Mouse (Mus musculus): ENCODE measurements around the gene Fam193a. TPM values are rescaled to one million over a fixed set of nuclear protein-coding genes. Genes with fewer than 3 reads are reported as not detected.

Fam193a gene
- total RNA-seq, 1 experiment, result 19.0 TPM

DNA sequence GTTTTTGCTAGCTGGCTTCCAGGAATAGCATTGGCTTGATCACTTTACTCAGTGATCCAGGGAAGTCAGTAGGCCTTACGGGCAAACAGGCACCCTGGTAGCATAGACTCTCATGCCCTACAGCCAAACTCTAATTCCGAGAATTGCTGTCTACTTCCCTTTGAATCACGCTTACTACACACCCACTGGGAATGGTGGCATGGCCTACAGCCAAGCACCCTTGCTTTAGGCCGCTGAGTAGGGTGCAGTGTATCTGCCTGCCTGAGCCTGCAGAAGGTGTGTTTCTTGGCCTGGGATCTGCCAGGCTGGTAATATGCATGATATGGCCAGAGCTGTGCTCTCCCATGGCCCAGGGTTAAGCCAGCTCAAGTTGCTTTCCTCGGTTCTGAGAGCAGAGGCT, 159.0 kb downstream of the Fam193a start:
- H3K9me3 ChIP-seq (ENCODE audit: control insufficient read depth, insufficient read depth, low read depth, low read length), result no peaks in the 10 kb centered on the region

DNA sequence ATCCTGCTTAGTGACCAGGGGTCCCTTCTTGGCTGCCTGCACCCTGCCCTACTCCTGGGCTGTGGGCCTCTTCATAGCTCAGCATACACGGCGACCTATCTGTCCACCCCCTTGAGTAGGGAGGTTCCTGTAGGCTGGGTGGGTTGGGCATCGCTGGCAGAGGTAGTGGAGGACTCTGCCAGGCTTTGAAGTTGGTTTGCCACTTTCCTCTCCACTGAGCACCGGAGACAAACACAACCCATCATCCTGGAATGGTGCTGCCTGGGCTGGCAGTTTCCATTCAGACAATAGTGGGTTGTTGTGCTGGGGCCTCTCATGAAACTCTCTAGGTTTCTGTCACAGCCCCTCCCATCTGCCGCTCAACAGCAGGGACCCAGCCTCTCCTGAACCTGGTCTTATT, 160.4 kb downstream of the Fam193a start:
- in situ Hi-C loops (cut with MboI; ENCODE audit: low sequenced_read_pairs in 2 of 2, unreplicated experiment in 2 of 2), result no loop called here
- no peak for DNase-seq (ENCODE audit: low read depth, low spot score)
- Histone ChIP-seq H3K9ac (ENCODE audit: insufficient read depth, low read depth, low read length, poor library complexity, severe bottlenecking) (no peak overlapping the region), H3K4me1 (ENCODE audit: control insufficient read depth in 2 of 2, insufficient read depth in 2 of 2, low read length in 2 of 2, poor library complexity in 1 of 2) (0 out of 4 replicates have a peak, but pooled peaks cover 0 to 3% of the 10 kb centered on the region in 2 experiments), H3K27ac (ENCODE audit: insufficient read depth, low read depth, low read length, poor library complexity, severe bottlenecking) (no peak overlapping the region), H3K36me3 (ENCODE audit: control insufficient read depth, insufficient read depth, low read length, poor library complexity, severe bottlenecking) (no peaks in the 10 kb centered on the region), H3K9me3 (ENCODE audit: control insufficient read depth, insufficient read depth, low read depth, low read length) (no peaks in the 10 kb centered on the region), H3K4me3 (ENCODE audit: insufficient read depth in 1 of 2, low read depth in 1 of 2, low read length in 2 of 2, poor library complexity in 1 of 2, severe bottlenecking in 1 of 2) (no peak overlapping the region)
- no peak for TF ChIP-seq CHD2 (IDR thresholded peaks at IDR 0.05; ENCODE audit: low read depth, low read length)
- TF ChIP-seq HCFC1 (IDR thresholded peaks at IDR 0.05; ENCODE audit: borderline replicate concordance, insufficient read depth, low read length), result no peak
- no peak for TF ChIP-seq MAFK (IDR thresholded peaks at IDR 0.05; ENCODE audit: insufficient read depth, low read depth, low read length)
- no peak for TF ChIP-seq ZNF384 (IDR thresholded peaks at IDR 0.05; ENCODE audit: low read depth, low read length)
- no peak for TF ChIP-seq ZC3H11A (IDR thresholded peaks at IDR 0.05; ENCODE audit: borderline replicate concordance, low read depth, low read length)

More for the DNA sequence above, 159.0 kb downstream of the Fam193a start:
- H3K27ac ChIP-seq (ENCODE audit: insufficient read depth, low read depth, low read length, poor library complexity, severe bottlenecking), result no peak overlapping the region
- no peak overlapping the region for H3K9ac ChIP-seq (ENCODE audit: insufficient read depth, low read depth, low read length, poor library complexity, severe bottlenecking)
- no peak for TF ChIP-seq CHD2 (IDR thresholded peaks at IDR 0.05; ENCODE audit: low read depth, low read length)
- no peak for TF ChIP-seq ZNF384 (IDR thresholded peaks at IDR 0.05; ENCODE audit: low read depth, low read length)
- TF ChIP-seq HCFC1 (IDR thresholded peaks at IDR 0.05; ENCODE audit: borderline replicate concordance, insufficient read depth, low read length), result no peak
- TF ChIP-seq ZC3H11A (IDR thresholded peaks at IDR 0.05; ENCODE audit: borderline replicate concordance, low read depth, low read length), result no peak
- TF ChIP-seq MAFK (IDR thresholded peaks at IDR 0.05; ENCODE audit: insufficient read depth, low read depth, low read length), result no peak
- in situ Hi-C loops (cut with MboI; ENCODE audit: low sequenced_read_pairs in 2 of 2, unreplicated experiment in 2 of 2), result no loop called here
- H3K36me3 ChIP-seq (ENCODE audit: control insufficient read depth, insufficient read depth, low read length, poor library complexity, severe bottlenecking), result no peaks in the 10 kb centered on the region
- no peak for DNase-seq (ENCODE audit: low read depth, low spot score)
- 0 out of 4 replicates have a peak, but pooled peaks cover 0 to 6% of the 10 kb centered on the region in 2 experiments for H3K4me1 ChIP-seq (ENCODE audit: control insufficient read depth in 2 of 2, insufficient read depth in 2 of 2, low read length in 2 of 2, poor library complexity in 1 of 2)
- no peak overlapping the region for H3K4me3 ChIP-seq (ENCODE audit: insufficient read depth in 1 of 2, low read depth in 1 of 2, low read length in 2 of 2, poor library complexity in 1 of 2, severe bottlenecking in 1 of 2)

- Histone ChIP-seq H3K9ac (ENCODE audit: insufficient read depth, low read depth, low read length, poor library complexity, severe bottlenecking) (no peak overlapping the region), H3K4me3 (ENCODE audit: insufficient read depth in 1 of 2, low read depth in 1 of 2, low read length in 2 of 2, poor library complexity in 1 of 2, severe bottlenecking in 1 of 2) (no peak overlapping the region), H3K4me1 (ENCODE audit: control insufficient read depth in 2 of 2, insufficient read depth in 2 of 2, low read length in 2 of 2, poor library complexity in 1 of 2) (0 out of 4 replicates have a peak, but pooled peaks cover 0 to 3% of the 10 kb centered on the region in 2 experiments), H3K36me3 (ENCODE audit: control insufficient read depth, insufficient read depth, low read length, poor library complexity, severe bottlenecking) (no peaks in the 10 kb centered on the region), H3K27ac (ENCODE audit: insufficient read depth, low read depth, low read length, poor library complexity, severe bottlenecking) (no peak overlapping the region), H3K9me3 (ENCODE audit: control insufficient read depth, insufficient read depth, low read depth, low read length) (no peaks in the 10 kb centered on the region)
- in situ Hi-C loops (cut with MboI; ENCODE audit: low sequenced_read_pairs in 2 of 2, unreplicated experiment in 2 of 2), result no loop called here
- no peak for DNase-seq (ENCODE audit: low read depth, low spot score)
- TF ChIP-seq ZNF384 (IDR thresholded peaks at IDR 0.05; ENCODE audit: low read depth, low read length), result no peak
- TF ChIP-seq MAFK (IDR thresholded peaks at IDR 0.05; ENCODE audit: insufficient read depth, low read depth, low read length), result no peak
- no peak for TF ChIP-seq CHD2 (IDR thresholded peaks at IDR 0.05; ENCODE audit: low read depth, low read length)
- TF ChIP-seq ZC3H11A (IDR thresholded peaks at IDR 0.05; ENCODE audit: borderline replicate concordance, low read depth, low read length), result no peak
- TF ChIP-seq HCFC1 (IDR thresholded peaks at IDR 0.05; ENCODE audit: borderline replicate concordance, insufficient read depth, low read length), result no peak
Measured at GRCm38 (mm10) chr5:34530687-34531086, 161.0 kb downstream of the Fam193a start.

- Histone ChIP-seq H3K4me1 (ENCODE audit: control insufficient read depth in 2 of 2, insufficient read depth in 2 of 2, low read length in 2 of 2, poor library complexity in 1 of 2) (no peaks in the 10 kb centered on the region), H3K27ac (ENCODE audit: insufficient read depth, low read depth, low read length, poor library complexity, severe bottlenecking) (no peak overlapping the region), H3K9ac (ENCODE audit: insufficient read depth, low read depth, low read length, poor library complexity, severe bottlenecking) (no peak overlapping the region), H3K4me3 (ENCODE audit: insufficient read depth in 1 of 2, low read depth in 1 of 2, low read length in 2 of 2, poor library complexity in 1 of 2, severe bottlenecking in 1 of 2) (no peak overlapping the region), H3K36me3 (ENCODE audit: control insufficient read depth, insufficient read depth, low read length, poor library complexity, severe bottlenecking) (no peaks in the 10 kb centered on the region), H3K9me3 (ENCODE audit: control insufficient read depth, insufficient read depth, low read depth, low read length) (no peaks in the 10 kb centered on the region)
- no peak for TF ChIP-seq HCFC1 (IDR thresholded peaks at IDR 0.05; ENCODE audit: borderline replicate concordance, insufficient read depth, low read length)
- TF ChIP-seq ZC3H11A (IDR thresholded peaks at IDR 0.05; ENCODE audit: borderline replicate concordance, low read depth, low read length), result no peak
- TF ChIP-seq MAFK (IDR thresholded peaks at IDR 0.05; ENCODE audit: insufficient read depth, low read depth, low read length), result no peak
- TF ChIP-seq ZNF384 (IDR thresholded peaks at IDR 0.05; ENCODE audit: low read depth, low read length), result no peak
- TF ChIP-seq CHD2 (IDR thresholded peaks at IDR 0.05; ENCODE audit: low read depth, low read length), result no peak
- in situ Hi-C loops (cut with MboI; ENCODE audit: low sequenced_read_pairs in 2 of 2, unreplicated experiment in 2 of 2), result no loop called here
- DNase-seq (ENCODE audit: low read depth, low spot score), result no peak
Measured at GRCm38 (mm10) chr5:34533066-34533465, 163.3 kb downstream of the Fam193a start.
